Mouse (Mus musculus): Measurements from ENCODE around the gene Pfdn2. TPM values are rescaled to one million over a fixed set of nuclear protein-coding genes. Genes with fewer than 3 reads are reported as not detected.

Gene Pfdn2
- total RNA-seq, 2 experiments from 2014 or later: 123 to 135 TPM

DNA sequence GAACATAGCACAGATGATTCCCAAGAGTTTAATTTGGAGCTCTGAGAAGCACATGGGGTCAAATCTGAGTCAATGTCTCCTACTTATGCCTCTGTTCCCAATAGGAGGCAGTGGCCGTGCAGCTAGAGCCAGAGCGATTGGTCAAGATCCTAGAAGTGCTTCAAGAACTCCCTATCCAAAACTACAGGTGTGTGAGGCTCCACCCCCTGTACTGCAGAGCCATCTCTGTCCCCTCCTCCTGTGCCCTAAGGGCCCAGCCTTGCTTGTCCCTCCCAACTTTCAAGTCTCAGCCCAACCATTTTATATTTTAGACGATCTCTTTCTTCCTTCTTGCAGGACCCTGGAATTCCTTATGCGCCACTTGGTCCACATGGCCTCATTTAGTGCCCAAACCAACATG lies 56.4 kb downstream of the Pfdn2 start:
- no peak for DNase-seq (ENCODE audit: low spot score in 2 of 2)

- no peak for DNase-seq (ENCODE audit: low spot score in 2 of 2)
Observed at GRCm38 (mm10) chr1:171402991-171403390, 57.5 kb downstream of the Pfdn2 start.

DNA sequence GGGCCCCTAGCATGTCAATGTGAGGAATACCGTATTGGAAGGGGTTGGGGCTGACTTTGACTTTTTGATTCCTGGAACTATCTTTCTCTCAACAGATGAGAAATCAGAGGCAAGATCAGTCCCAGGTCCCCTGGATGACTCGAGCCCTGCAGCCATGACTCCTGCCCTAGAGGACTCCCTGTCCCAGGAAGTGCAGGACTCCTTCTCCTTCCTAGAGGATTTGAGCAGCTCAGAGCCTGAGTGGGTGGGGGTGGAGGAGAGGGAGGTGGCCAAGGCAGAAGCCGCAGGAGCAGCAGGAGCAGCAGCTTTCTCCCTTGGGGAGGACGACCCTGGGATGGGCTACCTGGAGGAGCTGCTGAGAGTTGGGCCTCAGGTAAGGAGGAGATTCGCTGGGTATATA lies 61.8 kb downstream of the Pfdn2 start:
- no peak for DNase-seq (ENCODE audit: low spot score in 2 of 2)

Other genes with a start within 250 kb of the Pfdn2 start
- 1 to 10 TPM; 1.8 to 3.9 TPM for gene Cfap126, start 231.8 kb upstream of the Pfdn2 start, total RNA-seq (2021)
- gene Sdhc, start 195.1 kb upstream of the Pfdn2 start, total RNA-seq (2021): 100 to 1,000 TPM; 196 to 214 TPM
- not detected for gene Mpz, start 195.0 kb upstream of the Pfdn2 start, total RNA-seq (2021)
- gene Pcp4l1, start 149.4 kb upstream of the Pfdn2 start, total RNA-seq (2021): 10 to 100 TPM; 43.1 to 44.4 TPM
- gene Nr1i3, start 131.7 kb upstream of the Pfdn2 start, total RNA-seq (2021): under 1 TPM in 1 of 2 experiments, not detected in 1; 0.12 TPM
- gene Tomm40l, start 123.2 kb upstream of the Pfdn2 start, total RNA-seq (2021): 10 to 100 TPM; 66.3 to 75.2 TPM
- 1 to 10 TPM; 1.3 to 3.2 TPM for gene Apoa2, start 120.6 kb upstream of the Pfdn2 start, total RNA-seq (2021)
- 10 to 100 TPM; 14.4 to 14.6 TPM for gene Fcer1g, start 111.3 kb upstream of the Pfdn2 start, total RNA-seq (2021)
- gene Adamts4, start 95.2 kb upstream of the Pfdn2 start, total RNA-seq (2021): 10 to 100 TPM; 31.5 to 34.6 TPM
- gene Ndufs2, start 94.3 kb upstream of the Pfdn2 start, total RNA-seq (2021): 100 to 1,000 TPM; 274 to 282 TPM
- gene B4galt3, start 75.3 kb upstream of the Pfdn2 start, total RNA-seq (2021): 10 to 100 TPM; 54.8 to 62.8 TPM
- 10 to 100 TPM; 24.2 to 25.2 TPM for gene Ppox, start 64.5 kb upstream of the Pfdn2 start, total RNA-seq (2021)
- gene Usp21, start 57.7 kb upstream of the Pfdn2 start, total RNA-seq (2021): 10 to 100 TPM; 49.2 to 53.6 TPM
- 100 to 1,000 TPM; 112 TPM for gene Ufc1, start 50.6 kb upstream of the Pfdn2 start, total RNA-seq (2021)
- gene Dedd, start 16.5 kb upstream of the Pfdn2 start, total RNA-seq (2021): 10 to 100 TPM; 32.4 to 32.7 TPM
- gene Nit1, start within 50 bp of the Pfdn2 start, total RNA-seq (2021): 10 to 100 TPM; 40.5 to 41.4 TPM
- gene Klhdc9, start 15.1 kb downstream of the Pfdn2 start, total RNA-seq (2021): 1 to 10 TPM; 6.8 to 7.4 TPM
- 1 to 10 TPM; 2.1 to 3.1 TPM for gene Nectin4, start 24.4 kb downstream of the Pfdn2 start, total RNA-seq (2021)
- 1 to 10 TPM; 2.1 to 2.4 TPM for gene Arhgap30, start 43.3 kb downstream of the Pfdn2 start, total RNA-seq (2021)
- 100 to 1,000 TPM; 129 to 135 TPM for gene Usf1, start 65.6 kb downstream of the Pfdn2 start, total RNA-seq (2021)
- gene Tstd1, start 73.2 kb downstream of the Pfdn2 start, total RNA-seq (2021): 1 to 10 TPM; 2.6 to 2.9 TPM
- 1 to 10 TPM; 6.9 to 7.7 TPM for gene F11r, start 91.9 kb downstream of the Pfdn2 start, total RNA-seq (2021)
- gene Alyref2, start 157.8 kb downstream of the Pfdn2 start, total RNA-seq (2021): 1 to 10 TPM; 7.5 to 8.9 TPM
- gene Itln1, start 189.6 kb downstream of the Pfdn2 start, total RNA-seq (2021): not detected
- not detected for gene Cd244a, start 213.5 kb downstream of the Pfdn2 start, total RNA-seq (2021)

Measured in layer of hippocampus, postnatal 14 days (tissue).